8 mouse cellular contexts compared by ENCODE assay signal in the genomic region with DNA sequence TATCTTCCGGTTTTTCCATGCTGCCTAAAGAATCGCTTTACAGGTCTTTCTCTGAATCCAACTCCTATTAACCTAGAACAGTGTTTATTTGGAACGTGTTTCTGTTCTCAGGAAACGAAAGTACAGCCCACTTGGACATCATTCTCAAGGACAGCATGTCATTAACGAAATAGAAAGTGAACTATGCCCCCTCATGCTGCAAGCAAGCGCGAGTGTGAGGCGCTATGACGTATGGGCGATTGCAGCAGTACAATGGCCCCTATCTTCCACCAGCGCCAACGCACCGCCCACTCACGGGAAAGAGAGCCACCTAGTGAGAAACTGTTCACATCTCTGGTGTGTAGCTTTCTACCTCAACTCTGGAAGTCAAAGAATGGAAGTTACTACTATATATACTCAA. TPM values are rescaled to one million over a fixed set of nuclear protein-coding genes. Genes with fewer than 3 reads are reported as not detected.
DNase-seq lines count a peak whose midpoint lies in the region; ATAC-seq and TF ChIP-seq lines count a peak whose summit lies in the region.

No protein-coding gene starts in this region.

- peaks cover 2 to 5% of the 10 kb centered on the region in 2 experiments for H3K4me1 ChIP-seq in ES-E14 (ENCODE audit: control insufficient read depth in 2 of 2, insufficient read depth in 2 of 2, low read length in 2 of 2, poor library complexity in 1 of 2)
- H3K4me1 ChIP-seq in forebrain, embryonic 15.5 days = peaks cover 24% of the 10 kb centered on the region
- H3K4me1 ChIP-seq in liver, postnatal 0 days (ENCODE audit: insufficient read depth) = peaks cover 20% of the 10 kb centered on the region
- H3K4me1 ChIP-seq in neural tube, embryonic 13.5 days (replicated peaks) = peaks cover 20% of the 10 kb centered on the region

- no peaks in the 10 kb centered on the region for H3K9me3 ChIP-seq in ES-E14 (ENCODE audit: control insufficient read depth, insufficient read depth, low read depth, low read length)
- no peaks in the 10 kb centered on the region for H3K9me3 ChIP-seq in forebrain, embryonic 15.5 days
- no peaks in the 10 kb centered on the region for H3K9me3 ChIP-seq in liver, postnatal 0 days (ENCODE audit: low read length)
- H3K9me3 ChIP-seq in neural tube, embryonic 13.5 days = no peaks in the 10 kb centered on the region

- H3K36me3 ChIP-seq in ES-E14 (ENCODE audit: control insufficient read depth, insufficient read depth, low read length, poor library complexity, severe bottlenecking) = no peaks in the 10 kb centered on the region
- no peaks in the 10 kb centered on the region for H3K36me3 ChIP-seq in forebrain, embryonic 15.5 days
- H3K36me3 ChIP-seq in liver, postnatal 0 days (replicated peaks; ENCODE audit: insufficient read depth, low read length) = no peaks in the 10 kb centered on the region
- H3K36me3 ChIP-seq in neural tube, embryonic 13.5 days = no peaks in the 10 kb centered on the region

- ATAC-seq in forebrain, embryonic 15.5 days (replicated peaks) = no peak
- ATAC-seq in liver, postnatal 0 days = peak; percentile 43
- peak; percentile 21; the same call in 1 of the 2 replicates for ATAC-seq in neural tube, embryonic 13.5 days (ENCODE audit: low read depth)

- no peaks in the 10 kb centered on the region for H3K27me3 ChIP-seq in forebrain, embryonic 15.5 days
- H3K27me3 ChIP-seq in liver, postnatal 0 days (ENCODE audit: insufficient read depth, low read length) = no peaks in the 10 kb centered on the region
- no peaks in the 10 kb centered on the region for H3K27me3 ChIP-seq in neural tube, embryonic 13.5 days

- WGBS in forebrain, embryonic 15.5 days = under 1% methylated on average over 14 of the region's 14 CpGs
- WGBS in liver, postnatal 0 days (ENCODE audit: insufficient replicate concordance) = under 1% methylated on average over 14 of the region's 14 CpGs
- under 1% methylated on average over 14 of the region's 14 CpGs for WGBS in neural tube, embryonic 13.5 days

- in situ Hi-C loops in ES-E14 (cut with MboI; ENCODE audit: low sequenced_read_pairs in 2 of 2, unreplicated experiment in 2 of 2) = no loop called here

- TF ChIP-seq EP300 in liver, postnatal 0 days (IDR thresholded peaks at IDR 0.05; ENCODE audit: low read depth) = peak; percentile 58; the same call in 1 of the 2 replicates

- H3K27ac ChIP-seq in ES-E14 (ENCODE audit: insufficient read depth, low read depth, low read length, poor library complexity, severe bottlenecking) = no peak overlapping the region
- peak overlapping the region; percentile 100 for H3K27ac ChIP-seq in forebrain, embryonic 15.5 days (replicated peaks)
- peak overlapping the region; percentile 99 for H3K27ac ChIP-seq in liver, postnatal 0 days (ENCODE audit: low read depth)
- peak overlapping the region; percentile 83 for H3K27ac ChIP-seq in neural tube, embryonic 13.5 days (replicated peaks)

- intact Hi-C loops in heart, postnatal 25 days (cut with DNase I) = loop anchor here (5.0 to 10.0 kb wide), 3 partner anchors 112 to 380 kb away; partner anchors contain the start of genes Arpc5 and Rgl1

- peak; percentile 87 for TF ChIP-seq CTCF in liver, postnatal 0 days (IDR thresholded peaks at IDR 0.05; ENCODE audit: low read depth)

- H3K9ac ChIP-seq in ES-E14 (ENCODE audit: insufficient read depth, low read depth, low read length, poor library complexity, severe bottlenecking) = no peak overlapping the region
- peak overlapping the region; percentile 29; the same call in 1 of the 2 replicates for H3K9ac ChIP-seq in forebrain, embryonic 15.5 days (replicated peaks)
- peak overlapping the region; percentile 60; the same call in 1 of the 2 replicates for H3K9ac ChIP-seq in liver, postnatal 0 days (replicated peaks)
- H3K9ac ChIP-seq in neural tube, embryonic 13.5 days = peak overlapping the region; percentile 61

- H3K4me2 ChIP-seq in forebrain, embryonic 15.5 days (replicated peaks) = peak overlapping the region; percentile 90
- peak overlapping the region; percentile 98 for H3K4me2 ChIP-seq in liver, postnatal 0 days (ENCODE audit: low read depth, low read length)
- H3K4me2 ChIP-seq in neural tube, embryonic 13.5 days = peak overlapping the region; percentile 96

- DNase-seq in ES-E14 (ENCODE audit: low read depth, low spot score) = no peak
- DNase-seq in cerebellum, adult 11-12 months = peak; percentile 80
- peak; percentile 72 for DNase-seq in heart, postnatal 25 days (ENCODE audit: low spot score)
- DNase-seq in layer of hippocampus, adult 11-12 months (ENCODE audit: low spot score) = peak; percentile 84
- DNase-seq in liver, postnatal 0 days = peak; percentile 88
- peak; percentile 84 for DNase-seq in telencephalon, adult 2 months (ENCODE audit: low read depth, low spot score)

- H3K4me3 ChIP-seq in ES-E14 (ENCODE audit: insufficient read depth in 1 of 2, low read depth in 1 of 2, low read length in 2 of 2, poor library complexity in 1 of 2, severe bottlenecking in 1 of 2) = peak overlapping the region in 1 of 2 experiments; percentile 91; a peak in 2 of 4 replicates
- H3K4me3 ChIP-seq in forebrain, embryonic 15.5 days = peak overlapping the region; percentile 89
- peak overlapping the region; percentile 99 for H3K4me3 ChIP-seq in liver, postnatal 0 days (ENCODE audit: low read depth, low read length)
- H3K4me3 ChIP-seq in neural tube, embryonic 13.5 days = peak overlapping the region; percentile 90

TF ChIP-seq in ES-E14, 5 proteins besides CTCF, POLR2A, EP300 and RAD21:
- TF ChIP-seq MAFK (IDR thresholded peaks at IDR 0.05; ENCODE audit: insufficient read depth, low read depth, low read length) (no peak), ZNF384 (IDR thresholded peaks at IDR 0.05; ENCODE audit: low read depth, low read length) (no peak), ZC3H11A (IDR thresholded peaks at IDR 0.05; ENCODE audit: borderline replicate concordance, low read depth, low read length) (0 out of 2 replicates have a peak, but pooled peaks have one; percentile 21), CHD2 (IDR thresholded peaks at IDR 0.05; ENCODE audit: low read depth, low read length) (no peak), HCFC1 (IDR thresholded peaks at IDR 0.05; ENCODE audit: borderline replicate concordance, insufficient read depth, low read length) (no peak)

RNA-seq across cellular contexts. Expression of gene Smg7, which starts 2.0 kb away (rescaled TPM):
- 86.7 and 88.4 TPM in 2 replicates for total RNA-seq in ES-E14 (2012; rRNA removed)
- polyA plus RNA-seq in forebrain, embryonic 15.5 days (2015; fragmentation: Nextera tagmentation; extraction: Ambion mirVana) = 30.6 and 30.8 TPM in 2 replicates
- 10 to 100 TPM; 36.0 to 43.6 TPM for total RNA-seq in heart, postnatal 25 days (2021)
- polyA plus RNA-seq in liver, postnatal 0 days (2015; fragmentation: Nextera tagmentation; extraction: Ambion mirVana) = 6.1 and 6.6 TPM in 2 replicates
- 32.8 and 35.3 TPM in 2 replicates for polyA plus RNA-seq in neural tube, embryonic 13.5 days (2015; fragmentation: Nextera tagmentation; extraction: Ambion mirVana)

RNA-seq across cellular contexts. Expression of gene Nmnat2, which starts 50.3 kb away (rescaled TPM):
- 15.0 and 24.8 TPM in 2 replicates for total RNA-seq in ES-E14 (2012; rRNA removed)
- 69.5 and 71.9 TPM in 2 replicates for polyA plus RNA-seq in forebrain, embryonic 15.5 days (2015; fragmentation: Nextera tagmentation; extraction: Ambion mirVana)
- under 1 TPM; 0.31 to 0.47 TPM for total RNA-seq in heart, postnatal 25 days (2021)
- polyA plus RNA-seq in liver, postnatal 0 days (2015; fragmentation: Nextera tagmentation; extraction: Ambion mirVana) = 0.06 and 0.09 TPM in 2 replicates
- polyA plus RNA-seq in neural tube, embryonic 13.5 days (2015; fragmentation: Nextera tagmentation; extraction: Ambion mirVana) = 76.4 and 87.9 TPM in 2 replicates

Comparison
In these comparisons a context has a peak if more than half of its experiments do, and no peak if none do; other contexts are left out.
1. RNA of gene Nmnat2, which starts 50.3 kb away (polyA plus RNA-seq): 76.4 to 87.9 TPM in neural tube, embryonic 13.5 days and 69.5 to 71.9 TPM in forebrain, embryonic 15.5 days; 0.06 to 0.09 TPM in liver, postnatal 0 days; every median in the first group is over 10 times any median in the second.
2. Peak in every context shown above with its lines, with median percentiles within 50 percentile points of each other: H3K4me2 ChIP-seq.